Mouse (Mus musculus): ENCODE data around the gene Esr2. TPM values are rescaled to one million over a fixed set of nuclear protein-coding genes. Genes with fewer than 3 reads are reported as not detected.

Esr2 gene
- polyA plus RNA-seq, 1 experiment: 0.49 TPM

DNA sequence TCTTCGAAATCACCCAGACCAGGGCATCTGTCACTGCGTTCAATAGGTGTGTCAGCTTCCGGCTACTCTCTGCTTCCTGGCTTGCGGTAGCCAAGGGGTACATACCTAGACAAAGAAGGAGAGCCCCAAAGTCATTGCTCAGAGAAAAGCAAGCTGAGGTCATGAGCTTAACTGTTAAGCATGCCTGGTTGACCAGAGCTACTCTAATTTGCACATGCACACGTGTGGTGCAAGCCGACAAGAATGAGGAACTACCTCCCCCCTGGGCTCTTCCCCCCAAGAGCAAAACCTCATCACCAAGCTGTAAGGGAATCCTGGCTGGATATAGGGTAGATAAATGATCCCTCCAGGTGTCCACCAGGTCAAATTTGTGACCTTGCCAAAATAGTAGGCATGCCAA is 53.8 kb downstream of the Esr2 start:
- TF ChIP-seq EP300 (IDR thresholded peaks at IDR 0.05; ENCODE audit: insufficient read depth, low read depth, low read length) (no peak), POLR2A (IDR thresholded peaks at IDR 0.05; ENCODE audit: insufficient read depth, low read length) (no peak), CTCF (IDR thresholded peaks at IDR 0.05; ENCODE audit: low read depth, low read length) (no peak)
- H3K4me1 ChIP-seq (ENCODE audit: control insufficient read depth, insufficient read depth, low read length): no peaks in the 10 kb centered on the region
- no peak overlapping the region for H3K4me3 ChIP-seq (ENCODE audit: low read depth, low read length)
- H3K9ac ChIP-seq (ENCODE audit: low read depth, poor library complexity, severe bottlenecking): no peak overlapping the region
- no peaks in the 10 kb centered on the region for H3K27me3 ChIP-seq (ENCODE audit: control insufficient read depth, insufficient read depth, low read length, poor library complexity, severe bottlenecking)
- no peak overlapping the region for H3K27ac ChIP-seq (ENCODE audit: insufficient read depth, low read length)
- H3K36me3 ChIP-seq (ENCODE audit: control insufficient read depth, insufficient read depth, low read length, poor library complexity, severe bottlenecking): no peaks in the 10 kb centered on the region
- no peaks in the 10 kb centered on the region for H3K9me3 ChIP-seq (replicated peaks; ENCODE audit: control insufficient read depth, insufficient read depth, low read length, poor library complexity, severe bottlenecking)

DNA sequence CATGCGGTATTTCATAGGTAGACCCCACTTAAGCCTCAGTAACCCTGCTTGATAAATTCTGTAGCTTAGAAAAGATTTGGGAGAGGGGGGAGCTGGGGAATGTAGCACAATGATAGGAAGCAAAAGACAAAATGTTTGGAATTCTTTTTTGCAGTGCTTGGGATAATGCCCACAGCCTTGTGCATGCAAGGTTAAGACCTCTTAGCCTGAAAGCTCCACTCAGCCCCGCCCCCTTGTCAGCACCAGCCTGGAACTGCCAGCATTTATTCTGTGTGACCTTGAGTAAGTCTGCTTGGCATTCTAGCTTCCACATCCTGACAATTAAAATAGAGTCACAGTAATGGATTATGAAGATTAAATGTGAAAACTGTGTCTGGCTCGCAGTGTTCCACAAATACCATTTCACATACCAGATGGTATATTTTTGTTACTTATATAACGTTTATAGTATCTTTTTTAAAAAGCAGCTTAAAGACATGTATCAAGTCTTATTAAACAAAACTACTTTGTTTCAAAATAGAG is 59.4 kb downstream of the Esr2 start:
- Histone ChIP-seq H3K4me3 (ENCODE audit: low read depth, low read length) (no peak overlapping the region), H3K9ac (ENCODE audit: low read depth, poor library complexity, severe bottlenecking) (no peak overlapping the region), H3K27ac (ENCODE audit: insufficient read depth, low read length) (no peak overlapping the region), H3K36me3 (ENCODE audit: control insufficient read depth, insufficient read depth, low read length, poor library complexity, severe bottlenecking) (no peaks in the 10 kb centered on the region), H3K9me3 (replicated peaks; ENCODE audit: control insufficient read depth, insufficient read depth, low read length, poor library complexity, severe bottlenecking) (no peaks in the 10 kb centered on the region), H3K4me1 (ENCODE audit: control insufficient read depth, insufficient read depth, low read length) (no peaks in the 10 kb centered on the region), H3K27me3 (ENCODE audit: control insufficient read depth, insufficient read depth, low read length, poor library complexity, severe bottlenecking) (no peaks in the 10 kb centered on the region)
- TF ChIP-seq EP300 (IDR thresholded peaks at IDR 0.05; ENCODE audit: insufficient read depth, low read depth, low read length): no peak
- no peak for TF ChIP-seq POLR2A (IDR thresholded peaks at IDR 0.05; ENCODE audit: insufficient read depth, low read length)
- TF ChIP-seq CTCF (IDR thresholded peaks at IDR 0.05; ENCODE audit: low read depth, low read length): no peak

DNA sequence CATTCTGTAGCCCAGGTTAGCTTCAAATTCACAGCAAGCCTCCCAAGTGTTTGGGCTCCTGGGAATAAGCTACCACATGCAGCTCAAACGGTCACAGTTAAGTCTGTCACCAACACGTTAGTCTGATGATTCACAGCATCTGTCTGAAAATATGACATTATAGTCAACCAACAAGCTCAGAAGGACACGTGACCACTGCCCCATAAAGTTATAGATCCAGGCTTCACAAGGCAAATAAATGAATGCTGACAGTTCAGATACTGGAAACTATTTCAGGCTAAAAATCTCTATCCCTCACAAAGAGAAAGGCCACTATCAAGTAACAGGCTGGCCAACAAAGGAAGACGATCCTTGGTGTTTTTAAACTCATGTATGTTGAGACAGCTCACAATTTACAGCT is 60.5 kb downstream of the Esr2 start:
- no peak overlapping the region for H3K4me3 ChIP-seq (ENCODE audit: low read depth, low read length)
- H3K27ac ChIP-seq (ENCODE audit: insufficient read depth, low read length): no peak overlapping the region
- no peaks in the 10 kb centered on the region for H3K4me1 ChIP-seq (ENCODE audit: control insufficient read depth, insufficient read depth, low read length)
- no peaks in the 10 kb centered on the region for H3K9me3 ChIP-seq (replicated peaks; ENCODE audit: control insufficient read depth, insufficient read depth, low read length, poor library complexity, severe bottlenecking)
- TF ChIP-seq EP300 (IDR thresholded peaks at IDR 0.05; ENCODE audit: insufficient read depth, low read depth, low read length) (no peak), POLR2A (IDR thresholded peaks at IDR 0.05; ENCODE audit: insufficient read depth, low read length) (no peak), CTCF (IDR thresholded peaks at IDR 0.05; ENCODE audit: low read depth, low read length) (no peak)
- no peak overlapping the region for H3K9ac ChIP-seq (ENCODE audit: low read depth, poor library complexity, severe bottlenecking)
- no peaks in the 10 kb centered on the region for H3K27me3 ChIP-seq (ENCODE audit: control insufficient read depth, insufficient read depth, low read length, poor library complexity, severe bottlenecking)
- H3K36me3 ChIP-seq (ENCODE audit: control insufficient read depth, insufficient read depth, low read length, poor library complexity, severe bottlenecking): no peaks in the 10 kb centered on the region

DNA sequence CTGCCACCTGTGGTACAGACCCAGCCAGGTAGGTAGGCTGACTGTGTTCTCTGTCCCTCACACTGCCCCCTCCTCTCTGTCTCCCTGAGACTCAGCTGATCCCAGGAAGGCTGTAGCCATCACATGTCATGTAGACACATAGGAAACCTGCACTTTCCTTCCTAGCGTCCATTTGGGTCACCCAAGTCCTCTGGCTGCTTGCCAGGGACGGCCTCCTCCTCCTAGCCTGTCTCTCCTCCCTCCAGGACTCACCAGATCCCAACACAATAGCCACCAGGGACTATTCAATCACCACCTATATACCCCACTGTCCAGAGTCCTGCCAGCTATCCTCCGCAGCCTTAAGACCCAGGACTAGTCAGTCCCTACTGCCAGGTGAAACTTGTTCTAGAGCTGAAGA is 66.0 kb downstream of the Esr2 start:
- H3K9me3 ChIP-seq (replicated peaks; ENCODE audit: control insufficient read depth, insufficient read depth, low read length, poor library complexity, severe bottlenecking): no peaks in the 10 kb centered on the region
- no peaks in the 10 kb centered on the region for H3K36me3 ChIP-seq (ENCODE audit: control insufficient read depth, insufficient read depth, low read length, poor library complexity, severe bottlenecking)

GRCm38 (mm10) chr12:76109646-76110405 is 67.2 kb downstream of the Esr2 start:
- Histone ChIP-seq H3K9me3 (replicated peaks; ENCODE audit: control insufficient read depth, insufficient read depth, low read length, poor library complexity, severe bottlenecking) (no peaks in the 10 kb centered on the region), H3K9ac (ENCODE audit: low read depth, poor library complexity, severe bottlenecking) (no peak overlapping the region), H3K4me1 (ENCODE audit: control insufficient read depth, insufficient read depth, low read length) (no peaks in the 10 kb centered on the region), H3K4me3 (ENCODE audit: low read depth, low read length) (no peak overlapping the region), H3K27ac (ENCODE audit: insufficient read depth, low read length) (no peak overlapping the region), H3K36me3 (ENCODE audit: control insufficient read depth, insufficient read depth, low read length, poor library complexity, severe bottlenecking) (no peaks in the 10 kb centered on the region), H3K27me3 (ENCODE audit: control insufficient read depth, insufficient read depth, low read length, poor library complexity, severe bottlenecking) (no peaks in the 10 kb centered on the region)
- TF ChIP-seq EP300 (IDR thresholded peaks at IDR 0.05; ENCODE audit: insufficient read depth, low read depth, low read length) (no peak), CTCF (IDR thresholded peaks at IDR 0.05; ENCODE audit: low read depth, low read length) (no peak), POLR2A (IDR thresholded peaks at IDR 0.05; ENCODE audit: insufficient read depth, low read length) (no peak)

More for the DNA sequence above, 66.0 kb downstream of the Esr2 start:
- no peak overlapping the region for H3K27ac ChIP-seq (ENCODE audit: insufficient read depth, low read length)
- no peaks in the 10 kb centered on the region for H3K4me1 ChIP-seq (ENCODE audit: control insufficient read depth, insufficient read depth, low read length)
- no peaks in the 10 kb centered on the region for H3K27me3 ChIP-seq (ENCODE audit: control insufficient read depth, insufficient read depth, low read length, poor library complexity, severe bottlenecking)
- TF ChIP-seq EP300 (IDR thresholded peaks at IDR 0.05; ENCODE audit: insufficient read depth, low read depth, low read length): no peak
- TF ChIP-seq CTCF (IDR thresholded peaks at IDR 0.05; ENCODE audit: low read depth, low read length): no peak
- TF ChIP-seq POLR2A (IDR thresholded peaks at IDR 0.05; ENCODE audit: insufficient read depth, low read length): no peak
- no peak overlapping the region for H3K9ac ChIP-seq (ENCODE audit: low read depth, poor library complexity, severe bottlenecking)
- H3K4me3 ChIP-seq (ENCODE audit: low read depth, low read length): no peak overlapping the region

Data from ES-Bruce4 (cell line).